Mouse (Mus musculus) forebrain, postnatal 0 days (tissue): Measurements from ENCODE around the gene Car12. TPM values are rescaled to one million over a fixed set of nuclear protein-coding genes. Genes with fewer than 3 reads are reported as not detected.

ENCODE experiments used
- ATAC-seq: fragments of 200-750 bp; cut with Nextera tagmentation; 2 replicates; pipeline ENCODE4 v1.8.0; 2017; ENCODE audit warnings: mild to moderate bottlenecking, moderate library complexity
- DNase-seq: peaks from one replicate; pipeline ENCODE4 v3.0.0-alpha.2; 2015
- H3K27ac ChIP-seq: fragments of 300-500 bp; sonication (generic); 2 replicates; pipeline ENCODE4 v1.5.1; 2014; ENCODE audit warnings: low read depth, mild to moderate bottlenecking, antibody characterized with exemption, low read length, moderate library complexity, mixed read lengths
- H3K27me3 ChIP-seq: fragments of 300-500 bp; sonication (generic); 2 replicates; pipeline ENCODE4 v1.6.1; 2014; ENCODE audit warnings: mild to moderate bottlenecking, low read length, mixed read lengths; ENCODE audit not compliant: insufficient read depth
- H3K36me3 ChIP-seq: fragments of 300-500 bp; sonication (generic); 2 replicates; pipeline ENCODE4 v1.6.1; 2014; ENCODE audit warnings: mild to moderate bottlenecking, moderate library complexity; ENCODE audit not compliant: insufficient read depth
- H3K4me1 ChIP-seq: fragments of 300-500 bp; sonication (generic); 2 replicates; pipeline ENCODE4 v1.6.1; 2014; ENCODE audit warnings: antibody characterized with exemption; ENCODE audit not compliant: insufficient read depth
- H3K4me2 ChIP-seq: fragments of 300-500 bp; sonication (generic); 2 replicates; pipeline ENCODE4 v1.6.1; 2014; ENCODE audit warnings: low read depth, mild to moderate bottlenecking, moderate library complexity
- H3K4me3 ChIP-seq: fragments of 300-500 bp; sonication (generic); 2 replicates; pipeline ENCODE4 v1.5.1; 2014; ENCODE audit warnings: low read depth, low read length, mixed read lengths
- H3K9ac ChIP-seq: fragments of 300-500 bp; sonication (generic); 2 replicates; pipeline ENCODE4 v1.6.1; 2014; ENCODE audit warnings: mild to moderate bottlenecking
- H3K9me3 ChIP-seq: fragments of 300-500 bp; sonication (generic); 2 replicates; pipeline ENCODE4 v1.6.1; 2016; ENCODE audit warnings: low read length
- CTCF ChIP-seq: sonication (generic); IDR thresholded peaks from 2 replicates; pipeline ENCODE4 v1.5.1; 2016; ENCODE audit warnings: antibody characterized with exemption, control low read depth, low read depth
- WGBS: fragments of 180-500 bp; shearing (Covaris S2); extraction: QIAGEN DNeasy Blood & Tissue Kit; methylation state at CpG from one replicate; pipeline ENCODE4 v1.1.7; 2014; 5-methylcytosine and 5-hydroxymethylcytosine counted together
- polyA plus RNA-seq: library from polyadenylated mRNA; unstranded; fragments of >200 nt; fragmentation: Nextera tagmentation; extraction: Ambion mirVana; gene quantifications from 2 replicates; pipeline ENCODE4 v1.2.1, GENCODE M21; 2015
- total RNA-seq: library from RNA; depleted of rRNA; stranded (reverse); fragments of >200 nt; gene quantifications from 2 replicates; pipeline ENCODE4 v1.2.3, GENCODE M21; 2014

Gene Car12
- total and polyA plus RNA-seq, 2 experiments from 2014 or later: 5.3 to 6.1 TPM

DNA sequence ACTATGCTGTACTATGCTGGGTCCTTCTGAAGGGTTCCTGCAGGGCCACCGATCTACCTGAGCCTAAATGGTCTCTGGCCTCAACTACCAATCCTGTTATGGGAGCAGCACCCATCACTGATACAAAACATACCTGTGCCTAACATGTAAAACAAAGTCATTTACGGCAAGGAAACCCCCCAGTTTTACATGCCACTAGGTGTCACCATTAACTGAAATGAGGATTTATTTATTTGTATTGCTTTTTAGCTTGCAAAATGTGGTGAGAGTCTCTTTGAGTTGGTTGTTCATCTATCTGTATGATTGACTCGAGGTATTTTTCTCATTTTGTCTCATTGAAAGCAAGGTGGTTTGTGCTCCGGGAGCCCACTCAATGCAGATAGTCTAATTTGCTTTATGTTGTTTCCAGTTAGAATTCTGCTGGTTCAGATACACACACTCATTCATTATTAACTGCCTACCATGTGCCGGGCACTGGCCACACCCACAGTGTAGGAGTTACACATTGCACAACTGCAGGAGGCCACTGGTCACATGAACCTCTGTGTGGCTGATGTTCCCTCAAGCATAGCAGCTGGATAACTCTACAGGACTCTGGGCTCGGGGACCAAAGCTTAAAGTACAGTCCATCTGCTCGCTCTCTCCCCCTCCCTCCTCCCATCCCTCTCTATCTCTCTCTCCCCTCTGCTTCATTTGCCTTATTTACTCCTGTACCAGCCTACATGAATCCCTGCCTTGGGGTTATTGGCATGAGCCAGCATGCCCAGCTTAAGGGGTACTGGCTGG is 15.9 kb upstream of the Car12 start:
- Histone ChIP-seq H3K4me2 (no peak overlapping the region), H3K4me1 (no peaks in the 10 kb centered on the region), H3K27me3 (no peaks in the 10 kb centered on the region), H3K9me3 (no peaks in the 10 kb centered on the region), H3K4me3 (no peak overlapping the region), H3K36me3 (no peaks in the 10 kb centered on the region), H3K9ac (no peak overlapping the region), H3K27ac (no peak overlapping the region)
- DNase-seq (no peak), ATAC-seq (no peak)
- peak; percentile 45 for TF ChIP-seq CTCF
- WGBS: 80% methylated on average over 7 of the region's 7 CpGs

DNA sequence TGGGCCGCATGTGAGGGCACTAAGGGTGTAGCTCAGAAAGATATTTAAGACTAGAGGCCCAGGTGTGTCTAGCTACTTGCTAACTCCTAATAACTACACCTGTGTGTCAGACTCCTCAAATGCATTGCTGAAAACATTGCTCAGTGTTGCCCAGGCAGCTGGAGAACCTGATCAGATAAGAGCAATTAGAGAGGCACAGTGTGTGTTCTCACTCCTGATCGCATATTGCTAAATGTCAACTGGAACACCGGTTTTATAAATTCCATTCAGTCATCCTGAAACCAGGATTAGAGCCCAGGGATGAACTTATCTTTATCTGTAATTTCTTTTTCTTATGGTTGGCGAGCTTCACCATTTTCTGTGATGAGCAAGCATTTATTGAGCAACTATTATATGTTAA is 13.7 kb upstream of the Car12 start:
- no peak for ATAC-seq

DNA sequence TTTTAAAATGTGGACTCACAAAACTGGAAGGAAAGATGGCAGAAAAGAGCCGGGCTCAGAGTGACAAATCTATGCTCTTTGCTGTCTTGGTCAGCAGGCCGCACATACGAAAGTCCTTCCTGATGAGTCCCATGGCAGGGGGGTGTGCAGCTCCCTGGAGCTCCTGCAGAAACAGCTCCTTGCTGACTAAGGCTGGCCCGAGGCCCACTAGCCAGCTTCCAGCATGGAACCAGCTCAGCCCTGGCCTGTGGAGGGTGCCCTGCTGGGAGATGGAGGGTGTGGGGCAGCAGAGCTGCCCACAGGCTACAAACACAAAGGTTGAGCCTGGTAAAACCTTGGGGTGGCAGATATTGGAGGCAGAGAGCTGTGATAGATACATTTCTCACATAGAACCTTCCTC is 10.5 kb upstream of the Car12 start:
- no peak for TF ChIP-seq CTCF
- no peak for ATAC-seq
- no peaks in the 10 kb centered on the region for H3K27me3 ChIP-seq
- 77% methylated on average over 4 of the region's 4 CpGs for WGBS
- peaks cover 7% of the 10 kb centered on the region for H3K4me1 ChIP-seq
- H3K9me3 ChIP-seq: no peaks in the 10 kb centered on the region
- DNase-seq: no peak
- no peak overlapping the region for H3K9ac ChIP-seq
- no peak overlapping the region for H3K4me3 ChIP-seq
- no peaks in the 10 kb centered on the region for H3K36me3 ChIP-seq
- H3K27ac ChIP-seq: no peak overlapping the region
- H3K4me2 ChIP-seq: no peak overlapping the region

More for the DNA sequence above, 13.7 kb upstream of the Car12 start:
- no peak for DNase-seq
- Histone ChIP-seq H3K9me3 (no peaks in the 10 kb centered on the region), H3K4me3 (no peak overlapping the region), H3K9ac (no peak overlapping the region), H3K4me2 (no peak overlapping the region), H3K36me3 (no peaks in the 10 kb centered on the region), H3K27ac (no peak overlapping the region), H3K4me1 (no peaks in the 10 kb centered on the region), H3K27me3 (no peaks in the 10 kb centered on the region)
- no peak for TF ChIP-seq CTCF
- 93% methylated on average over 4 of the region's 4 CpGs for WGBS

GRCm38 (mm10) chr9:66705354-66705753 is 8.1 kb upstream of the Car12 start:
- Histone ChIP-seq H3K4me3 (no peak overlapping the region), H3K4me2 (no peak overlapping the region), H3K4me1 (peaks cover 22% of the 10 kb centered on the region), H3K27ac (no peak overlapping the region), H3K36me3 (no peaks in the 10 kb centered on the region), H3K9me3 (no peaks in the 10 kb centered on the region), H3K9ac (no peak overlapping the region), H3K27me3 (no peaks in the 10 kb centered on the region)
- no peak for ATAC-seq
- no peak for TF ChIP-seq CTCF
- DNase-seq: no peak

GRCm38 (mm10) chr9:66705766-66706165 is 7.7 kb upstream of the Car12 start:
- no peak overlapping the region for H3K4me3 ChIP-seq
- 59% methylated on average over 2 of the region's 2 CpGs for WGBS

DNA sequence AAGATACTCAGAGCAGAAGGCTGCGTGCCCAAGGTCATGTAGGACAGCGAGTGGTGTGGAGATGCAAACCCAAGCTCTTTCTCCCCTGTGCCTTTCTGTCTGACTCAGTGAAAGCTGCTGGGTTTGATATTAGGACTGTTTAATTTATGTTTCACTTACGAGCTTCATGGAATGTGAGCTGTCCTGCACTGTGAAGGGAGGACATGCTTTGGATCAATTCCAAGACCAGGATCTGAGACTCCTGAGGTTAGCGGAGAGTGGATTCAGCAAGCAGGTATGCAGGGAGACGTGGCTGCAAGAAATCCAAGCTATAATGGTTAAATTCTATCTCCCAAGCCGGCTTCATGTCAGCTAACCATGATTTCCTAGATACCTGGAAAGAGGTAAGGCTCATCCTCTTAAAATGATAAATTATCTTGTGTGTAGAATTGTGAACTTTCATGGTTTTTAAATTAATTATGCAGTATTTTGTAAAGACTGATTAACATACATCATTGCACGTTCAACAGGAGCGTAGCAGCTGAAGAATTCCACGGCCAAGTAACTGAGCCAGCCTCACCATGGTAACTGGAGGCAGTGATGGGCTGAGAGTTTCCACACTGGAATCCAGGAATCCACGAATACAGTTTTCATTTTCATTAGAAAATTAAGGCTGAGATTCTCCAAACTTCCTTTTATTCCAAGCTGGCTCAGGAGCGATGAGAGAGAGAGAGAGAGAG is 5.3 kb upstream of the Car12 start:
- 26% methylated on average over 11 of the region's 11 CpGs for WGBS
- Histone ChIP-seq H3K36me3 (no peaks in the 10 kb centered on the region), H3K4me1 (peaks cover 22% of the 10 kb centered on the region), H3K4me3 (no peak overlapping the region), H3K27ac (peak overlapping the region; percentile 67), H3K4me2 (no peak overlapping the region), H3K9ac (0 out of 2 replicates have a peak overlapping the region, but pooled peaks have one; percentile 10), H3K9me3 (no peaks in the 10 kb centered on the region), H3K27me3 (no peaks in the 10 kb centered on the region)
- peak; percentile 94 for ATAC-seq
- peak; percentile 80 for DNase-seq
- no peak for TF ChIP-seq CTCF

More at GRCm38 (mm10) chr9:66705766-66706165, 7.7 kb upstream of the Car12 start:
- ATAC-seq: no peak
- DNase-seq: peak; percentile 65
- Histone ChIP-seq H3K27me3 (no peaks in the 10 kb centered on the region), H3K9me3 (no peaks in the 10 kb centered on the region), H3K9ac (no peak overlapping the region), H3K36me3 (no peaks in the 10 kb centered on the region), H3K4me1 (peaks cover 22% of the 10 kb centered on the region), H3K4me2 (no peak overlapping the region), H3K27ac (no peak overlapping the region)
- TF ChIP-seq CTCF: peak; percentile 69
